Mouse (Mus musculus) embryonic facial prominence, embryonic 11.5 days (tissue): ENCODE measurements at regions not wholly inside any gene's neighbourhood (a gene's known extent, or its start where the extent isn't known, plus 50 kb on each side); places are given as distances from the start of the nearest gene placed in this dataset.

ENCODE experiments used
- ATAC-seq: fragments of 200-750 bp; cut with Nextera tagmentation; replicated peaks from 2 replicates; pipeline ENCODE4 v1.8.0; 2017; ENCODE audit warnings: low read depth; ENCODE audit not compliant: insufficient number of reproducible peaks, low FRiP score, low TSS enrichment
- DNase-seq: peaks from one replicate; pipeline ENCODE4 v3.0.0-alpha.2; 2015; ENCODE audit warnings: low spot score
- H3K27ac ChIP-seq: fragments of 300-500 bp; sonication (generic); replicated peaks from 2 replicates; pipeline ENCODE4 v1.5.1; 2014; ENCODE audit warnings: mild to moderate bottlenecking, low read depth, low read length, control low read depth
- H3K27me3 ChIP-seq: fragments of 300-500 bp; sonication (generic); 2 replicates; pipeline ENCODE4 v1.6.1; 2014; ENCODE audit warnings: mild to moderate bottlenecking, low read length, moderate library complexity, mixed read lengths; ENCODE audit not compliant: control insufficient read depth, insufficient read depth
- H3K36me3 ChIP-seq: fragments of 300-500 bp; sonication (generic); replicated peaks from 2 replicates; pipeline ENCODE4 v1.6.1; 2014; ENCODE audit warnings: low read depth, mild to moderate bottlenecking, low read length, moderate library complexity, mixed read lengths; ENCODE audit not compliant: control insufficient read depth, insufficient read depth
- H3K4me1 ChIP-seq: fragments of 300-500 bp; sonication (generic); 2 replicates; pipeline ENCODE4 v1.6.1; 2014; ENCODE audit warnings: low read length, mixed read lengths; ENCODE audit not compliant: control insufficient read depth, insufficient read depth
- H3K4me2 ChIP-seq: fragments of 300-500 bp; sonication (generic); 2 replicates; pipeline ENCODE4 v1.6.1; 2014; ENCODE audit warnings: low read depth, mild to moderate bottlenecking, control low read depth, low read length, moderate library complexity
- H3K4me3 ChIP-seq: fragments of 300-500 bp; sonication (generic); 2 replicates; pipeline ENCODE4 v1.5.1; 2014; ENCODE audit warnings: low read depth, low read length, control low read depth
- H3K9ac ChIP-seq: fragments of 300-500 bp; sonication (generic); replicated peaks from 2 replicates; pipeline ENCODE4 v1.6.1; 2014; ENCODE audit warnings: mild to moderate bottlenecking, control low read depth, low read length
- H3K9me3 ChIP-seq: fragments of 300-500 bp; sonication (generic); replicated peaks from 2 replicates; pipeline ENCODE4 v1.6.1; 2016; ENCODE audit warnings: mild to moderate bottlenecking, low read length, inconsistent platforms, mixed read lengths; ENCODE audit not compliant: control insufficient read depth
- WGBS: fragments of 180-500 bp; shearing (Covaris S2); extraction: QIAGEN DNeasy Blood & Tissue Kit; methylation state at CpG from one replicate; pipeline ENCODE4 v1.1.7; 2014; 5-methylcytosine and 5-hydroxymethylcytosine counted together

DNA sequence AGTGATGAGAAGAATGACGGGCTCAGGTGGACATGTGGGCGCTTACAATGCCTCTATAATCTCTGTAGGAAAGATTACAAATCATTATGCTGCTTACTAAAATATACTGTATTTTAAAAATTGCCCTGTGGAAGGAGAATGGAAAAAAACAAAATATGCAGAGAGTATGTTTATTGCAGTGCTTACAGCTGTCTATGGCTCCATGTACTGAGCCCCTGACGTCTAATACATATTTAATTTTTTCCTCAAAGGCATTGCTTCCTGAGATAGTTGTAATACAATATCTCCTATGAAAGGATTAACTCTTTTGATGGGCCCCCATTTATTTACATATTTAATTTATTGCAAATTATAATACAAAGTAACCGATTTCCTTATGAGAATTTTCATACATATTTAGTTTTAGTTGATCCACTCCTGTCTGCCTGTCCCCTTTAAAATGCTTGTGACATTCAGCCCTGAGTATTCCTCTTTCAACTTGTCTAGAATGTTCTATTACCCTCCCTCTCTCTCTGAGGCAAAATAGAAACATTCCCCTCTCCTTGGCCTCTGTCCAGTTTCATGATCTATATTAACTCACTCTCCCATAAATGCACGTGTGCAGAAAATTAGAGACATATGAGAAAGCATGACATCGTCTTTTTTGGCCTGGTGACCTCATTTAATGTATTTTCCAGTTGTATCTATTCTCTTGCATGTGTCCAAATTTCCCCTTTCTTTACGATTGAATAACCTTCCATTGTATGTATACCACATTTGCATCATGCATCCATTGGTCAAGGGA, 273.1 kb upstream of the Mmadhc start:
- H3K4me3 ChIP-seq = no peak overlapping the region
- H3K36me3 ChIP-seq = no peaks in the 10 kb centered on the region
- ATAC-seq (no peak), DNase-seq (no peak)
- H3K9me3 ChIP-seq = no peaks in the 10 kb centered on the region
- 79% methylated on average over 7 of the region's 7 CpGs for WGBS
- no peak overlapping the region for H3K4me2 ChIP-seq
- no peaks in the 10 kb centered on the region for H3K4me1 ChIP-seq
- no peaks in the 10 kb centered on the region for H3K27me3 ChIP-seq
- H3K9ac ChIP-seq = no peak overlapping the region
- H3K27ac ChIP-seq = no peak overlapping the region

DNA sequence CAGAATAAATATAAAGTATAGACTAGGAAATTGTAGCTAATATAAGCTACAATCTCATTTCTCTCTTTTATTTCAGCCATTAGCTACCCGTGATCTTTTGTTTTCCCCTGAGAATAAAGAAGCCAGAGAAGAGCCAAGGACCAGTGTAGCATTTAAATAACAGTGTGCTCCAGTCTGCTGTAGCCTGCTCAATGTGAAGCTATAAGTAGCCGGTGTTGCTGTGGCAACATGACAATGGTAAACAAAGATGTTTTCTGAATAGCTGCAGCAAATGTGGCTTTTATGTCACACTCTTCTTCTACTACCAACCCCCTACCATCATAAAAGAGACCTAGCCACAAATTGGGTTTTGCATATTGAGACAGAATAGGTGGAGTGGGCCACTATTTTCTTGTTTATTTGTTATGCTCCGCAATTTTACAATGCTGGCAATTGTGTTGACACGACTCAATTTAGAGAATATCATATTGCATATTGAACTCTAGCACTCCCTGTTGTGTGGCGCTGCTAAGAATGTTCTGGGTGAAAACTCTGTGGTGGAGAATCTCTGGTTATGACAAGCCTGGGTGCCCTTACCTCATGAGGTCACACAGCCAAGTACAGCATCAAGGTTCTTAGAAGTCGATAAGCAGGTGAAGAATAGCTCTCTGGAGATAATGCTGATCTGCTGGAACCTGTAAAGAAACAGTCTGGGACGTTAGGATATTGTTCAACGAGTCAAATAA, 272.3 kb upstream of the Mmadhc start:
- no peak overlapping the region for H3K4me3 ChIP-seq
- 72% methylated on average over 8 of the region's 8 CpGs for WGBS
- H3K4me1 ChIP-seq = no peaks in the 10 kb centered on the region
- no peak overlapping the region for H3K9ac ChIP-seq
- H3K4me2 ChIP-seq = no peak overlapping the region
- H3K27me3 ChIP-seq = no peaks in the 10 kb centered on the region
- no peak for DNase-seq
- ATAC-seq = no peak
- H3K27ac ChIP-seq = no peak overlapping the region
- H3K36me3 ChIP-seq = no peaks in the 10 kb centered on the region
- no peaks in the 10 kb centered on the region for H3K9me3 ChIP-seq

DNA sequence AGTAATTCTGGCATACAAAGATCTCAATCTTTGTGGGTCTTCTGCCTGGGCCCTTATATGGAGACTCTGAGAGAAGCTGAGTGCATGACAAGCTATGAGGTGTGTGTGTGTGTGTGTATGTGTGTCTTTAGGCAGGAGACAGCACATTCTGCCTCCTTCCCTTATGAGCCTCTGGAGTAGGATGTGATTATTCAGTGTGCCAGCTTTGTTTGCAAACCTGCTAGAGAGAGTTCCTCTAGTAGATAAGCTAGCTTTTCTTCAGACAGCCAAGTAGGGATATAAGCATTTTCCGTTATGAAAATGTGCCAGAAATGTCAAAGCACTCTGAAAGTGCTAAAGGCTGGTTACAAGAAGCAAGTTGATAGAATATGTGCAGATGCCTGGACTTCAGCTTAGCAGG, 270.9 kb upstream of the Mmadhc start:
- Histone ChIP-seq H3K4me1 (no peaks in the 10 kb centered on the region), H3K4me3 (no peak overlapping the region), H3K36me3 (no peaks in the 10 kb centered on the region), H3K9me3 (no peaks in the 10 kb centered on the region), H3K4me2 (no peak overlapping the region), H3K27ac (no peak overlapping the region), H3K27me3 (no peaks in the 10 kb centered on the region), H3K9ac (no peak overlapping the region)
- DNase-seq (no peak), ATAC-seq (no peak)
- WGBS = 86% methylated on average over 1 of the region's 1 CpGs

DNA sequence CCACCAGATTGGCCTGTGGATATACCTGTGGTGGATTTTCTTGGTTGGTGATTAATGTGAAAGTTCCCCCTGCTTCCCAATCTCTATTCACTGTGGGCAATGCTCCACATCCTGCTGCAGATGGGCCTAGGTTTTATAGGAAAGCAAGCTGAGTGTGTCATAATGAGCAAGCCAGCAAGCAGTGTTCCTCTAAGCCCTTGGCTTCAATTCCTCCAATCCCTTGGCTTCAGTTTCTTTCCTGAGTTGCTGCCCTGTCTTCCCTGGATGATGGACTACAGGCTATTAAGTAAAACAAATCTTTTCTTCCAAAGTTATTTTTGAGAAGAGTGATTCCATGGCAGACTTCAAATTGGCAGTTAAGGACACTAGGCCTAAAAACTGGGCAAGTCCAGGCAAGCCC, 257.4 kb upstream of the Mmadhc start:
- Histone ChIP-seq H3K4me3 (no peak overlapping the region), H3K9ac (no peak overlapping the region), H3K27ac (no peak overlapping the region), H3K36me3 (no peaks in the 10 kb centered on the region), H3K4me1 (no peaks in the 10 kb centered on the region), H3K9me3 (no peaks in the 10 kb centered on the region), H3K27me3 (no peaks in the 10 kb centered on the region), H3K4me2 (no peak overlapping the region)
- ATAC-seq = no peak
- DNase-seq = no peak

DNA sequence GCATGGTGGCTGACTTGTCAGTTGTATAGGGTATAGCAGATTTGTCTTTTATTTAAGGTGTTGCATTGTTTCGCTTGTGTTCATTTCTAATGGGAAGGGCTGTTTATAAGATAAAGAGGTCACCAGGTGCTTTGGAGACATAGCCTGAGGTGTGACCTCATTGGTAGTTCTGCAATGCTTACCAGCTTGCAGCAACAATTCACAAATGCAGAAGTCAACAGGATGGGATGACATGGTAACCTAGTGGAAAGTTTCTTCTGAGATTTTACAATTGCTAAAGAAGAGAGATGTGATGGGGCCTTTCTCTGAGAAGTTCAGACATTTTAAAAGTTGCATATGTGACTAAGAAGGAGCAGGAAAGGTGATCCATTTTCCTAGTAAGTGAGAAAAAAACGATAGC, 255.8 kb upstream of the Mmadhc start:
- Histone ChIP-seq H3K27ac (no peak overlapping the region), H3K4me2 (no peak overlapping the region), H3K4me3 (no peak overlapping the region), H3K36me3 (no peaks in the 10 kb centered on the region), H3K4me1 (no peaks in the 10 kb centered on the region), H3K9ac (no peak overlapping the region), H3K9me3 (no peaks in the 10 kb centered on the region), H3K27me3 (no peaks in the 10 kb centered on the region)
- no peak for ATAC-seq
- 86% methylated on average over 2 of the region's 2 CpGs for WGBS
- no peak for DNase-seq

DNA sequence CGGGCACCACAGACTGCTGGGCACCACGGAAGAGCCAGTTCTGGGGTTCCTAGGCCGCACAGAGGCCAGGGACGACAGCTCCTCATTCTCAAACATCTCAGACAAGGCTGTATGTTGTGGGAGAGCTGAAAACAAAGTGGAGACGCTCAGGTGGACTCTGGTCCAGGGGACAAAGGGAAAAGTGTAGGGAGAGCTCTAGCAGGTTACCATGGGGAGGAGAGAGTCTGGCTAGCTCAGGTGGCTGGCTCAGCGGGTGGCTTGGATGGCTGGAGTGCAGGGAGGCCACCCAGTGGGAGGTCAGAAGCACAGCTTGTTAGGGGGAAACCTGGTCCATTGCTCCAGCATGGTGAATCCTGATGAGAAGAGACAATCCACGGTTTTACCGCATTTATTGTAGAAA, 253.3 kb upstream of the Mmadhc start:
- no peaks in the 10 kb centered on the region for H3K4me1 ChIP-seq
- no peak overlapping the region for H3K4me2 ChIP-seq
- DNase-seq = no peak
- H3K9ac ChIP-seq = no peak overlapping the region
- no peak for ATAC-seq
- H3K9me3 ChIP-seq = no peaks in the 10 kb centered on the region
- 75% methylated on average over 8 of the region's 8 CpGs for WGBS
- no peaks in the 10 kb centered on the region for H3K27me3 ChIP-seq
- no peaks in the 10 kb centered on the region for H3K36me3 ChIP-seq
- no peak overlapping the region for H3K27ac ChIP-seq
- no peak overlapping the region for H3K4me3 ChIP-seq

DNA sequence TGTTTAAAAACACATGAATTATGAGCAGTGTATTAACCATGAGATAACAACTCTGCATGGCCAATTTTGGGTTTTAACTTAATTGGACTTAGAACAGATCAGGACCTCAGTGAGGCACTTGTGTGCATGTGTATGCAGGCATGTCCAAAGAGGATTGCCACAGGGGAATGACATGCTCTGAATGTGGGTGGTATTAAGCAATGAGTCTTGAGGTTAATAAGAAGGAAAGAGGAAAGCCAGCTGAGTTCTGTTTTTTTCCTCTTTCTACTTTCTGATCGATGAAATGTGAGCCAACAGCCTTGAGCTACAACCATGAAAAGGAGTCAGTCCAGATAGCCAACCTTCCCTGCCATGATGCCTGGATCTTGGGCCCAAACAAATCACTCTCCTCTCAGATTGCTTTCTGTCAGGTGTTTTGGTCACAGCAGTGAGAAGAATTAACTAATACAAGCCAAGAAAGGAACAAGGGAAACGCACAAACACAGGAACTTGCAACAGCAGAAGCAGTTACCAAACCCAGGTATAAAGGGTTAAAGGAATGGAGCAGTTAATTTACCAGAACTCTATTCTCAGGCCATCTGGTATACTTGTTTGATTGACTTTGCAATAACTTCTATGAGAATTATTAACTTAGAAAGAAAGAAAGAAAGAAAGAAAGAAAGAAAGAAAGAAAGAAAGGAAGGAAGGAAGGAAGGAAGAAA, 243.3 kb upstream of the Mmadhc start:
- Histone ChIP-seq H3K4me1 (no peaks in the 10 kb centered on the region), H3K9ac (no peak overlapping the region), H3K27me3 (no peaks in the 10 kb centered on the region), H3K9me3 (no peaks in the 10 kb centered on the region), H3K4me3 (no peak overlapping the region), H3K27ac (no peak overlapping the region), H3K36me3 (no peaks in the 10 kb centered on the region), H3K4me2 (no peak overlapping the region)
- DNase-seq = no peak
- WGBS = 70% methylated on average over 2 of the region's 2 CpGs
- no peak for ATAC-seq

DNA sequence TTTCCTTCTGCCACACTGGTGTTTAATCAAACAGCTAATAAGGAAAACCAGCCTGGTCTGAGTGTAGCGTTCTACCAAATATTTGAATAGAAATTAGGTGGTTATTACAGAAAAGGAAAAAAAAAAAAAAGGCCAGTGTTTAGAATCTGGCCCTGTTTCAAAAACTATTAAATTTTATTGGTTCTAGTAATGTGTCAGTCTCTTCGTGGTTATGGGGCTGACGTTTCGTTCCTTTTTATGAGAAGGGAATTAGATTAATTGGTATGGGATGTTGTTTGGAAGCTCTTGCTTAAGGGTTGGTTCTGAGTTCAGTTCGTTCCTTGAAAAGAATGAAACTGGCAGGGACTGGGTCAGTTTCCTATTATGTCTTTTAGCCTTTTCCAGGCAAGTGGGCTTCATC, 241.5 kb upstream of the Mmadhc start:
- 79% methylated on average over 5 of the region's 5 CpGs for WGBS
- Histone ChIP-seq H3K4me2 (no peak overlapping the region), H3K36me3 (no peaks in the 10 kb centered on the region), H3K4me1 (no peaks in the 10 kb centered on the region), H3K27me3 (no peaks in the 10 kb centered on the region), H3K9ac (no peak overlapping the region), H3K4me3 (no peak overlapping the region), H3K27ac (no peak overlapping the region), H3K9me3 (no peaks in the 10 kb centered on the region)
- ATAC-seq (no peak), DNase-seq (no peak)
